32 mouse cellular contexts compared by ENCODE assay signal in the genomic region with DNA sequence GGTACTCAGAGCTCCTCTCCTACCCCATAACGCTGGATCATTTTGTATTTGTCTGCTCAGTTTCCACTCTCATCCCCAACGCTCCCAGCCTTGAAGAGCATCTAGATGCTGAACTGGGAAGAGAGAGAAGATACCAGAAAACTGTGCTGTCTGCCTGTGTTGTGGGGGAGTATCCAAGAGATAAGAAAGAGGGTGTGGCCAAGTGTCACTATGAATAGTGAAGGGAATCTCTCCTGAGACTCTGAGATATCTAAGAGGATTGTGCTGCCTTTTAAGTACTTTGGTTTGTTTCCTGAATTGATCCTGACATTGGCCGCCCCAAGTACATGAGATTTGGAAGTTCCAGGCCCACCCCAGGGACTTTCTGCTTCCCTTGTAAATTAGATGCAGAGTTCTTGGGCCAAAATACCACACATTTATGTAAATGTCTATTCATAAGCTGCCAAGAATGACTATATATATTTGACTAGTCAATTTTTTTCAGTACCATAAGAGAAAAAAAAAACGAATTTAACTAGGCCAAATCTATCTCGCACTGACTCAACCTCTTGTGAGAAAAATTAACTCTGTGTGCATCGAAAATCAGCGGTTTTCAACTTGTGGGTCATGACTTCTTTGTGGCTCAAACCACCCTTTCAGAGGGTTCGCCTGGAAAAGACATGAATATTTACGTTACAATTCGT.
DNase-seq lines count a peak whose midpoint lies in the region; ATAC-seq and TF ChIP-seq lines count a peak whose summit lies in the region.
"Had no signal": no experiment of that assay in that cellular context is flagged by ENCODE, and none has a peak within 500 bp of the region (broad histone marks: within the 10 kb centered on the region; RNA-seq: fewer than 3 reads in every experiment).

No protein-coding gene starts in this region.

- in situ Hi-C loops in CH12.LX (cut with MboI; ENCODE audit: low pct_ligation_motif_present, low pct_unique_long_range_greater_than_20kb, low sequenced_read_pairs), result no loop called here

- intact Hi-C loops in left cerebral cortex, adult 2 months (cut with DNase I), result loop anchor here (5.0 kb wide), 1 partner anchor 70 kb away; the partner anchor contains the start of gene Rbm24

- H3K36me3 ChIP-seq in CH12.LX (replicated peaks in 1 of 2; ENCODE audit: control insufficient read depth in 1 of 2, insufficient read depth in 1 of 2, low read length in 1 of 2), result no peaks in the 10 kb centered on the region
- H3K36me3 ChIP-seq in hindbrain, embryonic 13.5 days, result no peaks in the 10 kb centered on the region
- H3K36me3 ChIP-seq: heart, embryonic 10.5 days; heart, embryonic 15.5 days; limb, embryonic 15.5 days; liver, embryonic 13.5 days had no signal

- H3K27ac ChIP-seq in left cerebral cortex, adult 2 months, result peak overlapping the region; percentile 61
- peak overlapping the region; percentile 78 for H3K27ac ChIP-seq in CH12.LX (ENCODE audit: insufficient read depth, low read depth)
- no peak overlapping the region for H3K27ac ChIP-seq in hindbrain, embryonic 13.5 days
- H3K27ac ChIP-seq: forebrain, embryonic 13.5 days; heart, embryonic 10.5 days; heart, embryonic 15.5 days; hindbrain, postnatal 0 days; kidney, postnatal 0 days; limb, embryonic 15.5 days; liver, embryonic 13.5 days; stomach, postnatal 0 days had no signal

- DNase-seq in left cerebral cortex, adult 2 months (ENCODE audit: extremely low spot score in 1 of 2, low spot score in 2 of 2), result no peak
- DNase-seq in left cerebral cortex, adult 8-10 months (ENCODE audit: low spot score in 2 of 2), result no peak
- peak; percentile 76 for DNase-seq in CH12.LX (ENCODE audit: extremely low read depth)
- peak; percentile 50 for DNase-seq in MEL-GATA-1-ER (ENCODE audit: extremely low read depth, low read depth)
- no peak for DNase-seq in cerebellum, postnatal 4 days (ENCODE audit: low spot score in 2 of 2)
- DNase-seq: adrenal gland, adult 2 months; adrenal gland, postnatal 36 days; cerebellum, adult 8-10 months; cerebellum, postnatal 36 days; gastrocnemius, postnatal 10 days; kidney, adult 8-10 months; kidney, postnatal 4 days; layer of hippocampus, postnatal 36 days; liver, embryonic 13.5 days; lung, adult 18-20 months; lung, postnatal 4 days; right cerebral cortex, postnatal 4 days; thymus, adult 2 months; thymus, postnatal 36 days had no signal

- TF ChIP-seq POLR2A in CH12.LX (IDR thresholded peaks at IDR 0.05; ENCODE audit: low read depth, low read length), result no peak

- dilution Hi-C loops in CH12.LX (cut with MboI; ENCODE audit: extremely low pct_ligation_motif_present, extremely low pct_unique_long_range_greater_than_20kb, low sequenced_read_pairs), result no loop called here

- H3K9ac ChIP-seq in CH12.LX (ENCODE audit: insufficient read depth, low read depth), result peak overlapping the region; percentile 24; the same call in 1 of the 2 replicates
- H3K9ac ChIP-seq in hindbrain, embryonic 13.5 days, result no peak overlapping the region
- H3K9ac ChIP-seq: forebrain, embryonic 13.5 days; heart, embryonic 15.5 days; limb, embryonic 15.5 days; liver, embryonic 13.5 days had no signal

- WGBS in hindbrain, embryonic 13.5 days, result 83% methylated on average over 10 of the region's 10 CpGs

- ATAC-seq in megakaryocyte progenitor cell, adult 5-6 weeks (replicated peaks; ENCODE audit: poor library complexity), result peak; percentile 92
- ATAC-seq in hindbrain, embryonic 13.5 days (ENCODE audit: low FRiP score), result no peak
- ATAC-seq: activated CD4-positive, CD25-positive, alpha-beta regulatory T cell, adult 4 months; forebrain, embryonic 13.5 days; hindbrain, postnatal 0 days; intestine, embryonic 16.5 days; lung, postnatal 0 days; midbrain, embryonic 16.5 days had no signal

- TF ChIP-seq RAD21 in CH12.LX (IDR thresholded peaks at IDR 0.05; ENCODE audit: low read depth, low read length), result no peak; the same call in 1 of the 2 replicates

- peak; percentile 71 for TF ChIP-seq EP300 in CH12.LX (IDR thresholded peaks at IDR 0.05; ENCODE audit: low read length)

- H3K79me2 ChIP-seq in CH12.LX (replicated peaks; ENCODE audit: control insufficient read depth, extremely low read depth, insufficient read depth, poor library complexity, severe bottlenecking), result no peaks in the 10 kb centered on the region

- H3K9me3 ChIP-seq in CH12.LX (replicated peaks; ENCODE audit: low read length), result no peaks in the 10 kb centered on the region
- no peaks in the 10 kb centered on the region for H3K9me3 ChIP-seq in hindbrain, embryonic 13.5 days
- H3K9me3 ChIP-seq: forebrain, embryonic 13.5 days; heart, embryonic 10.5 days; heart, embryonic 15.5 days; limb, embryonic 15.5 days; liver, embryonic 13.5 days had no signal

- peak overlapping the region; percentile 54 for H3K4me2 ChIP-seq in CH12.LX (ENCODE audit: insufficient read depth, low read depth, poor library complexity, severe bottlenecking)
- no peak overlapping the region for H3K4me2 ChIP-seq in hindbrain, embryonic 13.5 days
- H3K4me2 ChIP-seq: forebrain, embryonic 13.5 days; heart, embryonic 15.5 days; limb, embryonic 15.5 days; liver, embryonic 13.5 days had no signal

- H3K4me3 ChIP-seq in left cerebral cortex, adult 2 months, result no peak overlapping the region
- no peak overlapping the region for H3K4me3 ChIP-seq in CH12.LX (replicated peaks in 1 of 3; ENCODE audit: low read depth in 2 of 3, low read length in 2 of 3, poor library complexity in 1 of 3)
- H3K4me3 ChIP-seq in hindbrain, embryonic 13.5 days, result no peak overlapping the region
- H3K4me3 ChIP-seq: forebrain, embryonic 13.5 days; heart, embryonic 10.5 days; heart, embryonic 15.5 days; limb, embryonic 15.5 days; liver, embryonic 13.5 days had no signal

- peaks cover 18 to 37% of the 10 kb centered on the region in 2 experiments for H3K4me1 ChIP-seq in CH12.LX (ENCODE audit: control insufficient read depth in 1 of 2, insufficient read depth in 2 of 2)
- H3K4me1 ChIP-seq in hindbrain, embryonic 13.5 days (replicated peaks), result 0 out of 2 replicates have a peak, but pooled peaks cover 13% of the 10 kb centered on the region
- H3K4me1 ChIP-seq: heart, embryonic 10.5 days; heart, embryonic 15.5 days; limb, embryonic 15.5 days had no signal

- H3K27me3 ChIP-seq in CH12.LX (replicated peaks), result no peaks in the 10 kb centered on the region
- no peaks in the 10 kb centered on the region for H3K27me3 ChIP-seq in hindbrain, embryonic 13.5 days
- H3K27me3 ChIP-seq: forebrain, embryonic 13.5 days; heart, embryonic 15.5 days; limb, embryonic 15.5 days; liver, embryonic 13.5 days had no signal

- TF ChIP-seq CTCF in left cerebral cortex, adult 2 months (IDR thresholded peaks at IDR 0.05), result no peak
- TF ChIP-seq CTCF in CH12.LX (conservative IDR thresholded peaks at IDR 0.05 in 1 of 2, IDR thresholded peaks at IDR 0.05 in 1 of 2; ENCODE audit: low read depth in 2 of 2, low read length in 2 of 2), result no peak

TF ChIP-seq in CH12.LX, 34 proteins besides CTCF, POLR2A, EP300 and RAD21 (continues in another document):
- 0 out of 2 replicates have a peak, but pooled peaks have one; percentile 32 for TF ChIP-seq CHD1 (IDR thresholded peaks at IDR 0.05; ENCODE audit: low read depth, low read length)
- no peak for TF ChIP-seq ELF1 (IDR thresholded peaks at IDR 0.05; ENCODE audit: low read depth, low read length)
- TF ChIP-seq MAX (IDR thresholded peaks at IDR 0.05; ENCODE audit: low read length), result no peak
- TF ChIP-seq SMC3 (IDR thresholded peaks at IDR 0.05; ENCODE audit: low read depth, low read length), result no peak
- TF ChIP-seq USF2 (conservative IDR thresholded peaks at IDR 0.05; ENCODE audit: low read depth, low read length), result no peak
- TF ChIP-seq MXI1 (IDR thresholded peaks at IDR 0.05; ENCODE audit: low read depth, low read length), result 0 out of 2 replicates have a peak, but pooled peaks have one; percentile 33
- TF ChIP-seq ZKSCAN1 (IDR thresholded peaks at IDR 0.05; ENCODE audit: borderline replicate concordance, low read depth, low read length), result no peak
- TF ChIP-seq TCF12 (IDR thresholded peaks at IDR 0.05; ENCODE audit: low read depth, low read length), result no peak
- TF ChIP-seq MAZ (IDR thresholded peaks at IDR 0.05; ENCODE audit: low read depth, low read length), result no peak
- TF ChIP-seq MAFK (IDR thresholded peaks at IDR 0.05; ENCODE audit: insufficient replicate concordance, low read length), result peak; percentile 58; the same call in 1 of the 2 replicates
- peak; percentile 64 for TF ChIP-seq ETS1 (conservative IDR thresholded peaks at IDR 0.05; ENCODE audit: low read depth, low read length)
- TF ChIP-seq SIN3A (IDR thresholded peaks at IDR 0.05; ENCODE audit: low read length), result no peak; the same call in 1 of the 2 replicates
- no peak for TF ChIP-seq USF1 (IDR thresholded peaks at IDR 0.05; ENCODE audit: low read depth, low read length)
- TF ChIP-seq JUN (IDR thresholded peaks at IDR 0.05; ENCODE audit: insufficient read depth, low read depth, low read length), result no peak; the same call in 1 of the 2 replicates
- no peak for TF ChIP-seq MYC (IDR thresholded peaks at IDR 0.05; ENCODE audit: low read depth, low read length)
- TF ChIP-seq NRF1 (IDR thresholded peaks at IDR 0.05; ENCODE audit: low read depth, low read length), result no peak
- TF ChIP-seq NELFE (IDR thresholded peaks at IDR 0.05; ENCODE audit: low read depth, low read length), result no peak
- no peak for TF ChIP-seq CHD2 (IDR thresholded peaks at IDR 0.05; ENCODE audit: low read length)
- no peak for TF ChIP-seq UBTF (IDR thresholded peaks at IDR 0.05; ENCODE audit: low read depth, low read length)
- no peak for TF ChIP-seq ZMIZ1 (IDR thresholded peaks at IDR 0.05; ENCODE audit: low read depth, low read length)
- peak; percentile 96 for TF ChIP-seq ZNF384 (IDR thresholded peaks at IDR 0.05; ENCODE audit: low read depth, low read length)
- no peak for TF ChIP-seq RCOR1 (conservative IDR thresholded peaks at IDR 0.05; ENCODE audit: low read depth, low read length)
- TF ChIP-seq TBP (conservative IDR thresholded peaks at IDR 0.05; ENCODE audit: low read depth, low read length), result no peak
- TF ChIP-seq BHLHE40 (IDR thresholded peaks at IDR 0.05; ENCODE audit: low read depth, low read length), result peak; percentile 63
- TF ChIP-seq POLR2AphosphoS2 (IDR thresholded peaks at IDR 0.05; ENCODE audit: low read depth, low read length), result no peak
- no peak for TF ChIP-seq E2F4 (IDR thresholded peaks at IDR 0.05; ENCODE audit: insufficient replicate concordance, low read depth, low read length)
- TF ChIP-seq GABPA (IDR thresholded peaks at IDR 0.05; ENCODE audit: insufficient replicate concordance, low read depth, low read length), result no peak
- peak; percentile 70 for TF ChIP-seq IRF4 (IDR thresholded peaks at IDR 0.05; ENCODE audit: low read depth, low read length)
- no peak for TF ChIP-seq HCFC1 (IDR thresholded peaks at IDR 0.05; ENCODE audit: low read depth, low read length)
- no peak for TF ChIP-seq JUND (conservative IDR thresholded peaks at IDR 0.05; ENCODE audit: low read depth, low read length)
- TF ChIP-seq PAX5 (IDR thresholded peaks at IDR 0.05; ENCODE audit: low read length), result no peak

Comparison
In these comparisons a context has a peak if more than half of its experiments do, and no peak if none do; other contexts are left out.
1. DNase-seq: peak in CH12.LX (single experiment) and MEL-GATA-1-ER (single experiment); none in left cerebral cortex, adult 2 months (0 of 2), left cerebral cortex, adult 8-10 months (0 of 2) and cerebellum, postnatal 4 days (0 of 2).